Mouse (Mus musculus): ENCODE measurements around the gene Tmem151a.
"Not testable (repeated sequence)": the region's sequence is repeated elsewhere in the genome, so short reads cannot be mapped to it uniquely, and the experiment has no call there.

The Tmem151a gene

GRCm38 (mm10) chr19:5094243-5094632 lies 8.9 kb upstream of the Tmem151a start:
- DNase-seq = peak; percentile 99 to 100

- DNase-seq = peak; percentile 59 to 66
Measured at GRCm38 (mm10) chr19:5093481-5094242, 8.3 kb upstream of the Tmem151a start.

GRCm38 (mm10) chr19:5092083-5092482 lies 6.8 kb upstream of the Tmem151a start:
- no peak for DNase-seq

GRCm38 (mm10) chr19:5089324-5089723 lies 4.0 kb upstream of the Tmem151a start:
- DNase-seq = no peak

- peak; percentile 94 to 96 for DNase-seq
Measured at GRCm38 (mm10) chr19:5087884-5088728, 2.8 kb upstream of the Tmem151a start, which contains the start of gene Yif1a. Gene Yif1a, plus strand, starts transcription at chr19:5088538.

- DNase-seq = not testable (repeated sequence)
Measured at GRCm38 (mm10) chr19:5086533-5086932, 1.2 kb upstream of the Tmem151a start.

GRCm38 (mm10) chr19:5084834-5085144 lies 542 bp downstream of the Tmem151a start:
- DNase-seq = peak in 1 of 2 experiments; percentile 56

- no peak for DNase-seq
Measured at GRCm38 (mm10) chr19:5083961-5084833, 1.1 kb downstream of the Tmem151a start.

- DNase-seq = peak in 1 of 2 experiments; percentile 44
Measured at GRCm38 (mm10) chr19:5082596-5082995, 2.7 kb downstream of the Tmem151a start.

- no peak for DNase-seq
Measured at GRCm38 (mm10) chr19:5082005-5082404, 3.3 kb downstream of the Tmem151a start.

- no peak for DNase-seq
Measured at GRCm38 (mm10) chr19:5079279-5079678, 6.1 kb downstream of the Tmem151a start.

GRCm38 (mm10) chr19:5073518-5073917 lies 11.8 kb downstream of the Tmem151a start:
- no peak for DNase-seq

- peak; percentile 80 to 82 for DNase-seq
Measured at GRCm38 (mm10) chr19:5073028-5073427, 12.3 kb downstream of the Tmem151a start.

- no peak for DNase-seq
Measured at GRCm38 (mm10) chr19:5072389-5073019, 12.8 kb downstream of the Tmem151a start.

GRCm38 (mm10) chr19:5071545-5072369 lies 13.6 kb downstream of the Tmem151a start:
- DNase-seq = peak; percentile 46 to 55

GRCm38 (mm10) chr19:5071077-5071476 lies 14.3 kb downstream of the Tmem151a start:
- no peak for DNase-seq

- no peak for DNase-seq
Measured at GRCm38 (mm10) chr19:5069978-5070377, 15.4 kb downstream of the Tmem151a start.

- no peak for DNase-seq
Measured at GRCm38 (mm10) chr19:5069486-5069885, 15.8 kb downstream of the Tmem151a start.

GRCm38 (mm10) chr19:5068570-5069234 lies 16.6 kb downstream of the Tmem151a start:
- peak; percentile 57 to 58 for DNase-seq

- DNase-seq = peak; percentile 73 to 81
Measured at GRCm38 (mm10) chr19:5067867-5068569, 17.3 kb downstream of the Tmem151a start, which contains the start of gene Cd248. Gene Cd248, plus strand, starts transcription at chr19:5068078.
